Mouse (Mus musculus) ES-Bruce4 (cell line): ENCODE measurements around the gene Suv39h2.

Experiments
- CTCF ChIP-seq: IDR thresholded peaks from one replicate; pipeline ENCODE4 v1.8.1; 2011; ENCODE audit warnings: low read depth, low read length
- POLR2A ChIP-seq: IDR thresholded peaks from one replicate; pipeline ENCODE4 v1.8.1; 2011; ENCODE audit warnings: low read length; ENCODE audit not compliant: insufficient read depth

DNA sequence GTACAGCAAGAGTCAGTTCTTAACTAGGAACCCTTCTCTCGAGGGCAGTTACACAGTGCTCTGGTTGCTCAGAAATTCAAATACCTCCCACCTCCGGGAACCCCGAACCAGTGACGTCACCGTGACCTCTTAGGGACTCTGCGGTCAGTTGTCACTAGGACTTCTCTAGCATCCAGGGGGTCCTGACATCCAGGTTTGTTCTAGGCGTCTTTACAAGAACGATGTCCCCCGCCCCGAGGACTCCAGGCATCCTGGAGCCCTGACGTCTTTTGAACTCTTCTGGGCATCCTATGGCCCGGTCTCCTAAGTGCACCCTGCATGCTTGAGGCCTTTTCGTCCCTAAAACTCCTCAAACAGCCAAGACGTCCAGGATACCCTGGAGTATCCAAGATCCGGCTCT is 37.2 kb upstream of the Suv39h2 start:
- TF ChIP-seq CTCF (no peak), POLR2A (no peak)
